Mouse (Mus musculus) T-helper 2 cell (primary cell): ENCODE data around the gene H2-DMb2.

Source experiments
- in situ Hi-C: fragments of 300-600 bp; cut with MboI, MseI; formaldehyde crosslinking; loops from one replicate; pipeline ENCODE4 v1.15.1; 2025; ENCODE audit warnings: high pct_unique_total_duplicates

The H2-DMb2 gene

GRCm38 (mm10) chr17:34143033-34143432 lies at the start of gene H2-DMb2:
H2-DMb2 (plus strand) TSS chr17:34143307.
- in situ Hi-C loops: no loop called here

GRCm38 (mm10) chr17:34094283-34095035 lies 48.6 kb upstream of the H2-DMb2 start:
- in situ Hi-C loops: loop anchor here (5.0 kb wide), 1 partner anchor 68 kb away; no protein-coding TSS in a partner anchor

- in situ Hi-C loops: no loop called here
Measured at GRCm38 (mm10) chr17:34096497-34097010, 46.6 kb upstream of the H2-DMb2 start.

- in situ Hi-C loops: no loop called here
Measured at GRCm38 (mm10) chr17:34097272-34097671, 45.8 kb upstream of the H2-DMb2 start.

GRCm38 (mm10) chr17:34098709-34099479 lies 44.2 kb upstream of the H2-DMb2 start:
- in situ Hi-C loops: no loop called here

- in situ Hi-C loops: no loop called here
Measured at GRCm38 (mm10) chr17:34099531-34099930, 43.6 kb upstream of the H2-DMb2 start.

GRCm38 (mm10) chr17:34101185-34101584 lies 41.9 kb upstream of the H2-DMb2 start:
- in situ Hi-C loops: no loop called here

- in situ Hi-C loops: no loop called here
Measured at GRCm38 (mm10) chr17:34101604-34102032, 41.5 kb upstream of the H2-DMb2 start.

GRCm38 (mm10) chr17:34102831-34103230 lies 40.3 kb upstream of the H2-DMb2 start:
- in situ Hi-C loops: no loop called here

- in situ Hi-C loops: no loop called here
Measured at GRCm38 (mm10) chr17:34104804-34105203, 38.3 kb upstream of the H2-DMb2 start.

GRCm38 (mm10) chr17:34106555-34106954 lies 36.6 kb upstream of the H2-DMb2 start:
- in situ Hi-C loops: no loop called here

GRCm38 (mm10) chr17:34107109-34107867 lies 35.8 kb upstream of the H2-DMb2 start:
- in situ Hi-C loops: no loop called here

- in situ Hi-C loops: no loop called here
Measured at GRCm38 (mm10) chr17:34108460-34108859, 34.6 kb upstream of the H2-DMb2 start.

GRCm38 (mm10) chr17:34109038-34109805 lies 33.9 kb upstream of the H2-DMb2 start:
- in situ Hi-C loops: no loop called here

GRCm38 (mm10) chr17:34109806-34110195 lies 33.3 kb upstream of the H2-DMb2 start:
- in situ Hi-C loops: no loop called here

- in situ Hi-C loops: no loop called here
Measured at GRCm38 (mm10) chr17:34110309-34110708, 32.8 kb upstream of the H2-DMb2 start.

GRCm38 (mm10) chr17:34114114-34114513 lies 29.0 kb upstream of the H2-DMb2 start:
- in situ Hi-C loops: no loop called here

GRCm38 (mm10) chr17:34116736-34117370 lies 26.3 kb upstream of the H2-DMb2 start:
- in situ Hi-C loops: no loop called here

GRCm38 (mm10) chr17:34117421-34118112 lies 25.5 kb upstream of the H2-DMb2 start:
- in situ Hi-C loops: no loop called here
